Comparison of ENCODE assay signal across 28 mouse cellular contexts in genomic region chr12:33184137-33184536, GRCm38 (mm10). TPM values are rescaled to one million over a fixed set of nuclear protein-coding genes. Genes with fewer than 3 reads are reported as not detected.
DNase-seq lines count a peak whose midpoint lies in the region; ATAC-seq and TF ChIP-seq lines count a peak whose summit lies in the region.
"Had no signal": no experiment of that assay in that cellular context is flagged by ENCODE, and none has a peak within 500 bp of the region (broad histone marks: within the 10 kb centered on the region; RNA-seq: fewer than 3 reads in every experiment).

No protein-coding gene starts in this region.

- no peak for TF ChIP-seq EP300 in liver, embryonic 14.5 days (IDR thresholded peaks at IDR 0.05; ENCODE audit: low read depth)

- intact Hi-C loops in heart, postnatal 14 days (cut with DNase I): no loop called here

- TF ChIP-seq CTCF in liver, embryonic 14.5 days (IDR thresholded peaks at IDR 0.05; ENCODE audit: low read depth): no peak

- 0 out of 2 replicates have a peak overlapping the region, but pooled peaks have one; percentile 15 for H3K27ac ChIP-seq in kidney, embryonic 15.5 days
- no peak overlapping the region for H3K27ac ChIP-seq in liver, embryonic 14.5 days
- no peak overlapping the region for H3K27ac ChIP-seq in liver, embryonic 12.5 days
- H3K27ac ChIP-seq: embryonic facial prominence, embryonic 10.5 days; embryonic facial prominence, embryonic 13.5 days; gastrocnemius, adult 2 months; heart, embryonic 15.5 days had no signal

- H3K4me3 ChIP-seq in kidney, embryonic 15.5 days (replicated peaks): no peak overlapping the region
- H3K4me3 ChIP-seq in liver, embryonic 14.5 days (ENCODE audit: insufficient read depth in 1 of 2, low read depth in 2 of 2, low read length in 2 of 2): no peak overlapping the region
- no peak overlapping the region for H3K4me3 ChIP-seq in liver, embryonic 12.5 days
- H3K4me3 ChIP-seq: embryonic facial prominence, embryonic 10.5 days; embryonic facial prominence, embryonic 13.5 days; gastrocnemius, adult 2 months; heart, embryonic 12.5 days; heart, embryonic 15.5 days had no signal

- H3K4me1 ChIP-seq in kidney, embryonic 15.5 days: peaks cover 32% of the 10 kb centered on the region
- H3K4me1 ChIP-seq in liver, embryonic 14.5 days (replicated peaks; ENCODE audit: control insufficient read depth in 2 of 2, insufficient read depth in 2 of 2, low read length in 1 of 2): peaks cover 0 to 7% of the 10 kb centered on the region in 2 experiments; a peak in 2 of 4 replicates
- H3K4me1 ChIP-seq in liver, embryonic 12.5 days: peaks cover 20% of the 10 kb centered on the region

- H3K9me3 ChIP-seq in kidney, embryonic 15.5 days (replicated peaks): no peaks in the 10 kb centered on the region
- H3K9me3 ChIP-seq in liver, embryonic 14.5 days (ENCODE audit: control insufficient read depth, low read length): no peaks in the 10 kb centered on the region
- H3K9me3 ChIP-seq in liver, embryonic 12.5 days (replicated peaks): no peaks in the 10 kb centered on the region
- H3K9me3 ChIP-seq: embryonic facial prominence, embryonic 10.5 days; embryonic facial prominence, embryonic 13.5 days; heart, embryonic 12.5 days; heart, embryonic 15.5 days had no signal

- 94% methylated on average over 3 of the region's 3 CpGs for WGBS in kidney, embryonic 15.5 days
- WGBS in liver, embryonic 14.5 days (ENCODE audit: insufficient replicate concordance): 80% methylated on average over 3 of the region's 3 CpGs
- 88% methylated on average over 3 of the region's 3 CpGs for WGBS in liver, embryonic 12.5 days (ENCODE audit: insufficient replicate concordance)

- no peak for ATAC-seq in kidney, embryonic 15.5 days (replicated peaks; ENCODE audit: low FRiP score)
- 0 out of 2 replicates have a peak, but pooled peaks have one; percentile 35 for ATAC-seq in liver, embryonic 14.5 days (ENCODE audit: insufficient read depth)
- no peak for ATAC-seq in liver, embryonic 12.5 days
- 0 out of 2 replicates have a peak, but pooled peaks have one; percentile 18 for ATAC-seq in megakaryocyte progenitor cell, adult 5-6 weeks (replicated peaks; ENCODE audit: poor library complexity)
- no peak for ATAC-seq in inflammation-experienced regulatory T-cells, adult 6 months
- ATAC-seq: activated CD4-positive, CD25-positive, alpha-beta regulatory T cell, adult 4 months; forebrain, embryonic 14.5 days; forebrain, postnatal 0 days had no signal

- H3K36me3 ChIP-seq in kidney, embryonic 15.5 days: no peaks in the 10 kb centered on the region
- H3K36me3 ChIP-seq in liver, embryonic 14.5 days (replicated peaks; ENCODE audit: control insufficient read depth, insufficient read depth, low read depth): no peaks in the 10 kb centered on the region
- no peaks in the 10 kb centered on the region for H3K36me3 ChIP-seq in liver, embryonic 12.5 days
- H3K36me3 ChIP-seq: embryonic facial prominence, embryonic 10.5 days; embryonic facial prominence, embryonic 13.5 days; heart, embryonic 12.5 days; heart, embryonic 15.5 days had no signal

- H3K9ac ChIP-seq in kidney, embryonic 15.5 days: no peak overlapping the region
- no peak overlapping the region for H3K9ac ChIP-seq in liver, embryonic 14.5 days (replicated peaks)
- no peak overlapping the region for H3K9ac ChIP-seq in liver, embryonic 12.5 days
- H3K9ac ChIP-seq: embryonic facial prominence, embryonic 13.5 days; forebrain, postnatal 0 days; heart, embryonic 12.5 days; heart, embryonic 15.5 days; hindbrain, embryonic 14.5 days had no signal

- no peak overlapping the region for H3K4me2 ChIP-seq in kidney, embryonic 15.5 days
- H3K4me2 ChIP-seq in liver, embryonic 14.5 days (ENCODE audit: low read depth): no peak overlapping the region
- H3K4me2 ChIP-seq in liver, embryonic 12.5 days: no peak overlapping the region
- H3K4me2 ChIP-seq: embryonic facial prominence, embryonic 13.5 days; heart, embryonic 12.5 days; heart, embryonic 15.5 days; hindbrain, embryonic 14.5 days had no signal

- no peaks in the 10 kb centered on the region for H3K27me3 ChIP-seq in kidney, embryonic 15.5 days
- no peaks in the 10 kb centered on the region for H3K27me3 ChIP-seq in liver, embryonic 14.5 days (ENCODE audit: control insufficient read depth, insufficient read depth, low read length)
- no peaks in the 10 kb centered on the region for H3K27me3 ChIP-seq in liver, embryonic 12.5 days (replicated peaks)
- H3K27me3 ChIP-seq: embryonic facial prominence, embryonic 13.5 days; heart, embryonic 12.5 days; heart, embryonic 15.5 days had no signal

- peak; percentile 81 for DNase-seq in heart, adult 11 months
- DNase-seq in heart, postnatal 14 days: no peak
- no peak for DNase-seq in kidney, postnatal 4 days
- no peak for DNase-seq in liver, embryonic 14.5 days (ENCODE audit: low read depth in 3 of 3, low spot score in 3 of 3)
- DNase-seq: adrenal gland, adult 8-10 months; adrenal gland, postnatal 25 days; cerebellum, adult 11-12 months; cerebellum, adult 8-10 months; cerebellum, postnatal 10 days; cerebellum, postnatal 36 days; embryo, embryonic 11 days; forebrain, postnatal 0 days; gastrocnemius, adult 2 months; gastrocnemius, postnatal 14 days; heart, adult 18-20 months; heart, postnatal 10 days; heart, postnatal 4 days had no signal

RNA-seq across cellular contexts. Expression of gene Atxn7l1, which starts 36.6 kb away (rescaled TPM):
- total RNA-seq in heart, postnatal 14 days (2021): 10 to 100 TPM; 17.1 to 18.6 TPM
- polyA plus RNA-seq in kidney, embryonic 15.5 days (2015; fragmentation: Nextera tagmentation; extraction: Ambion mirVana): 11.1 and 12.7 TPM in 2 replicates
- 11.9 and 13.3 TPM in 2 replicates for polyA plus RNA-seq in liver, embryonic 14.5 days (2012; rRNA removed)
- 13.9 and 15.2 TPM in 2 replicates for polyA plus RNA-seq in liver, embryonic 14.5 days (2014; fragmentation: Nextera tagmentation; extraction: Ambion mirVana)
- polyA plus RNA-seq in liver, embryonic 12.5 days (2016; fragmentation: Nextera tagmentation; extraction: Ambion mirVana): 16.9 and 17.1 TPM in 2 replicates
- 71.1 and 96.1 TPM in 2 replicates for total RNA-seq in megakaryocyte progenitor cell, adult 5-6 weeks (2015)
- total RNA-seq in megakaryocyte progenitor cell, adult 5-6 weeks (2017): 33.1 and 37.4 TPM in 2 replicates
- 10 to 100 TPM; 59.7 to 94.2 (median 92.9) TPM for polyA plus RNA-seq in inflammation-experienced regulatory T-cells, adult 6 months (2017; shearing (Covaris generic))

Comparison
In these comparisons a context has a peak if more than half of its experiments do, and no peak if none do; other contexts are left out.
1. ATAC-seq: peak in liver, embryonic 14.5 days (single experiment) and megakaryocyte progenitor cell, adult 5-6 weeks (single experiment); none in kidney, embryonic 15.5 days (single experiment), liver, embryonic 12.5 days (single experiment) and inflammation-experienced regulatory T-cells, adult 6 months (single experiment).